Mouse (Mus musculus): Measurements from ENCODE around the gene Ifi204. TPM values are rescaled to one million over a fixed set of nuclear protein-coding genes. Genes with fewer than 3 reads are reported as not detected.
"Not testable (repeated sequence)": the region's sequence is repeated elsewhere in the genome, so short reads cannot be mapped to it uniquely, and the experiment has no call there.

Gene Ifi204
- total RNA-seq (2014; fragmentation: Nextera tagmentation) (not detected in 2 replicates), total RNA-seq (2017) (0.75 and 1.7 TPM in 2 replicates)

DNA sequence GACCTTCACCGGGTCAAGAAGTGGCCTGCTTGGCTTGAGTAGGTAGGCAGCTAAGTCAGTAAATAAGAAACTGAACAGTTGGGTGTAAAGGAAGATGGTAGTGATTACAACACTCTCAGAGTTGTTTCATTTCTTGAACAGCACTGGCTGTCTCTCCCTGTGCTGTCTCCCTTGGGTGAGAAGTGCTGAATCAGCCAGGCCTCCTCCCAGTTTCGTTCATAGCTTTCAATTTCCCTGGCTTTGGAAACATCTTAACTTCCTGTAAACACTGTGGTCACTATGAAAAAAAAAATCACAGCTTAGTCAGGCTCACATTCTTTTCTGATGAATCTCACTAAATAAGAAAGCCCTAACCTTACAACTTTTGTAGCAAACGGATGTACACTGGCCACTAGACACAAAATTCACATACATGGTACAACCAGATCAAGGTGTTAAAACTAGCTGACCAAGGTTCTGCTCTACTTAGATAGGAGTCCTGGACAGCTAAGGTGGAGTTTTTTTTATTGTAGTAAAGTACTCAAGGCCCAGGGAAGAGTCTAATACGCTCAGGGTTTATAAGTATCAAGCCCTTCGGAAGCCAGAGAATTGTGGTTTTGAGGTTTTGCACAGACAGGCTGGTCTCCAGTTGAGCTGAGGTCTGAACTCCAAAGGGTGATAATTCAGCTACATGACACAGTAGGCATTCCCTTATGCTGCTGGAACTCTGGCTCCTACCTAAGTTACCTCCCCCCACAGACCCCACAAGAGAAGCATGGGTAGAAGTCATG is at the start of gene Ifi204:
Ifi204 (minus strand) TSS at position 96 of the 770 bp plus-strand sequence.
- ATAC-seq (replicated peaks; ENCODE audit: low FRiP score, low TSS enrichment, poor library complexity, severe bottlenecking): peak; percentile 80

DNA sequence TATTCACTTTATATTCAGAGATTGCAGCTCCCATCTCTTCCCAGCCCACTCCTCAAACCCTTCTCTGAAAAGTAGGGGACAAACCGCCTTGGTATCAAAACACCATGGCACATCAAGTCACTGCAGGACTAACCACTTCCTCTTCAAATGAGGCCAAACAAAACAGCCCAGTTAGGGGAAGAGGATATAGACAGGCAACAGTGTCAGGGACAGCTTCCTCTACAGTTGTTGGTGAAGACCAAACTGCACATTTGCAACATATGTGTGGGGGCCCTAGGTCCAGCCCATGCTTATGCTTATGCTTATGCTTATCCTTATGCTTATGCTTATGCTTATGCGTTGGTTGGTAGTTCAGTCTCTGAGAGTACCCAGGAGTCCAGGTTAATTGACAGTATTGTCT is 42.6 kb upstream of the Ifi204 start:
- peak; percentile 70 for ATAC-seq (replicated peaks; ENCODE audit: low FRiP score, low TSS enrichment, poor library complexity, severe bottlenecking)

DNA sequence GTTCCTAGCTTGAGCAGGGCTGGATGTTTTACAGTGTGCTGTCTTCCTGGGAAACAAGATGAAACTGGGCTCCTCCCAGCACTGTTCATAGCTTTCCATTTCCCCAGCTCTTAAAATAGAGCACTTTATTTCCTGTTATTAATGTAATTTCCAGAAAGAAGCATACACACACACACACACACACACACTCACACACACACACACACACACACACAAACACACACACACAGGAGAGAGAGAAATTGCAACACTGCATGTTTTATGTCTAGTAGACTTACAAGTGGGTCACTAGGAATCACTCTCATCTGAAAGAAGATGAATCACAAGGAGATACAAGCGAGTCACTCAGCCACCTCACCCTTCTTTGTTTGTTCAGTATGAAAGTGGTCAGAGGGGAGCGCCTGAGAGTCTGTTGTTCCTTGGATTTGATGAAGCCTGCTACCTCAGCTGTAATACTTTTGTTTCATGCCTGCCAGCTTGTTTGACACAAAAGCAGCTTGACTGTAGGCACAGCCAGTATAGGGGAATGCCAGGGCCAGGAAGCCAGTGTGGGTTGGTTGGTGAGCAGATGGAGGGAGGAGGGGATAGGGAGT is 36.0 kb upstream of the Ifi204 start:
- peak; percentile 53 for ATAC-seq (replicated peaks; ENCODE audit: low FRiP score, low TSS enrichment, poor library complexity, severe bottlenecking)

DNA sequence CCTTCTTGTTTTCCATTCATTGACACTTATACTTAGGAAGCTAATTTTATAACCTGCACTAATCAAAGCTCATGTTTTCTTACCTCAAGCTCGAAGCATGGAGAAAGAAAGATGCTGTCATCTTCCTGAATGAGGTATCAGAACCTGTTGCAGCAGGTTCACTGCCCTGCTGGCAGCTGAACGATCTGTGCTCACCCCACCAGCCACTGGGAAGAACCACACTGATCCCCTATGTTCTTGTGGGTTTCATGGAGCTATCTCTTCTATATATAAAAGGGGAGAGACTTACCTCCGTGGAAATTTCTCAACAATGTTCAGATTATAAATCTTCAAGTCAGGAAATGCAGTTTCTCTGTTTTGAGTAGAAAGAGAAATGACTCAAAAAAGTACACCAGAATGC is 35.5 kb upstream of the Ifi204 start:
- peak; percentile 71; the same call in 1 of the 2 replicates for ATAC-seq (replicated peaks; ENCODE audit: low FRiP score, low TSS enrichment, poor library complexity, severe bottlenecking)

DNA sequence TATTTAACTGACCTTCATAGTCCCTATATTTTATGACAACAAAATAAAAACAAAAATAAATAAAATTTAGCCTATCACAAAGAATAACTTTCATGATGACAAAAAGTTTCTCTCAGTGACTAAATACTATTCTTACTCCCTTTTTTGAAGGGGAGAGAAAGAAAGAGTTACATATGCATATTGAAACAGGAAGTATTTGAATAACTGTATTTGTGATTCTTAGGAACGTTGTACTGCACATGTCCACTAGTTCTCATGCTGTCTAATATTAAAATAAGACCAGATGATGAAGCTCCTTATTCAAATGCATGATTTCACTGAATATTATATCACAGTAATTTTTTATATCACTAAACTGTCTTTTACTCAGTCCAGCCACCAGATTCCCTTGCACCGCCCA is 35.0 kb upstream of the Ifi204 start:
- not testable (repeated sequence) for ATAC-seq (replicated peaks; ENCODE audit: low FRiP score, low TSS enrichment, poor library complexity, severe bottlenecking)

DNA sequence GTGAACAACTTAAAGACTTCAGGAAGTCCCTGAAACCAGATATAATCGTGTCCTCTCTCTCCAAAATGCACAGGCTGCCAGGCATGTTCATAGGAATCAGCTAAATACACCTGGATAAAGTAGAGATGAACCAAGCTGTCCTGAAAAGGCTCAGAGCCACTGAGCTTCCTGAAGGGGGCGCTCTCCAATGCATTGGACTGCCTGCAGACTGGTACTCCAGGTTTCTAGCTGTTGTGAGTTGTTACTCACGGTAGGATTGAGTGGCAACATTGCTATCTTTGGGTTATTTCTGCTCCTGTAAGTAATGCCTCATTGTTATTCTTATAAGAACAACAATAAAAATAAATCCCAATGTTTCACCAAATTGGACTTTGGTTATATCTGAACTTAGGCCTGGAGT is 6.7 kb upstream of the Ifi204 start:
- ATAC-seq (replicated peaks; ENCODE audit: low FRiP score, low TSS enrichment, poor library complexity, severe bottlenecking): peak; percentile 59; the same call in 1 of the 2 replicates

DNA sequence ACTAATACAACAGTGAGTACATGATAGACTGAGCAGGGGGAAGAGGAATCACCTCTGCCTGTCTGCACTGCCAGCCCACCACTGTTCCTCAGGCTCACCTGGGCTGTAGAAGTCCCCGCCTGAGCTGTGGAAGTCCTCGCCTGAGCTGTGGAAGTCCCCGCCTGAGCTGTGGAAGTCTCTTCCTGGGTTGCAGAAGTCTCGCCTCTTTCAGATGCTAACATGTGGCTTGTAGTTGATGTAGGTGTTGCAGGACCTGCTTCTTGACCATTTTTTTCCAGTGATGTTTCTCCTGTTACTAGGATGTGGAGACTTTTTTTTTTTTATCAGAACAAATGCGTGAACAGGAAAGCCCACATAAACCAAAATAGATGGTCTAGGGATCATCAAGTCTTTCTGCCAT is 6.7 kb downstream of the Ifi204 start:
- not testable (repeated sequence) for ATAC-seq (replicated peaks; ENCODE audit: low FRiP score, low TSS enrichment, poor library complexity, severe bottlenecking)

DNA sequence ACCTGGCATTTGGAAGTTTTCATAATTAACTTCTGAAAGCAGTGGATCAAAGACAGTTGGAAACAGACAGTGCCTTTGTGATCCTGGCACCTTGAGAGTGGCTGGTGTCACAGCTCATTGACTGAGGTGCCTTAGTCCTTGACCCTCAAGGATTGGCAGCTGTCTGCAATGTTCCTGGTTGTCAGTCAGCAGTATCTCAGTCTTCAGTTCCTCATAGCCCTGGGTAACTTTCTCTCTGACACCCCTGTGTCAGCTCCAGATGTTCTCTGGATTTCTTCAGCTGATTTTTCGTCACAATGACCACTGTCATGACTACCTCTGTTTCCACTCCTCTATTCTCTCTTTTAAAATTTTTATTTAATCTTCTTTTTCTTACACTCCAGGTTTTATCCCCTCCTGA is 24.5 kb downstream of the Ifi204 start:
- no peak for ATAC-seq (replicated peaks; ENCODE audit: low FRiP score, low TSS enrichment, poor library complexity, severe bottlenecking)

DNA sequence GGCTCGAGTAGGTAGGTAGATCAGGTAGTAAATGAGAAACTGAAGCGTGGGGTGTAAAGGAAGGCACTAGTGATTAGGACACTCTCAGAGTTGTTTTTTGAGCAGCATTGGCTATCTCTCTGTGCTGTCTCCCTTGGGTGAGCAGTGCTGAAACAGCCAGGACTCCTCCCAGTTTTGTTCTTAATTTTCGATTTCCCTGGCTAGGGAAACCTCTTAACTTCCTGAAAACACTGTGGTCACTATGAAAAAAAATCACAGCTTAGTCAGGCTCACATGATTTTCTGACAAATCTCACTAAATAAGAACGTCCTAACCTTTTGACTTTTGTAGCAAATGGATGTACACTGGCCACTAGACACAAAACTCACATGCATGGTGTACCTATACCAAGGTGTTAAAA is 25.1 kb downstream of the Ifi204 start, which contains the start of gene Ifi207:
Ifi207 (minus strand) TSS at position 92 of the 400 bp plus-strand sequence.
- ATAC-seq (replicated peaks; ENCODE audit: low FRiP score, low TSS enrichment, poor library complexity, severe bottlenecking): no peak

DNA sequence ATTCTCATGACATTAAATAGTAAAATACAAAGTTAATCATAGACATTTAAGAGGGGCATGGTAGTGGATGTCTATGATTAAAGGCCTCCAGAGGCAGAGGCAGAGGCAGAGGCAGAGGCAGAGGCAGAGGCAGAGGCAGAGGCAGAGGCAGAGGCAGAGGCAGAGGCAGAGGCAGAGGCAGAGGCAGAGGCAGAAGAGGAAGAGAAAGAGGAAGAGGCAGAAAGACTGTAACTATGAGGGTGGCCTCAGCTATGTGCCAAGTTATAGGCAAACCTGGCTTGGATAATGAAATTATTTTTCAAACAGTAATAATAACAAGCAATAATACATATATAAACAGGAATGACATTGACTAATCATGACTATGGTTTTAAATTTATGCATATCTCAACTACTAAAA is 26.2 kb downstream of the Ifi204 start:
- no peak for ATAC-seq (replicated peaks; ENCODE audit: low FRiP score, low TSS enrichment, poor library complexity, severe bottlenecking)

DNA sequence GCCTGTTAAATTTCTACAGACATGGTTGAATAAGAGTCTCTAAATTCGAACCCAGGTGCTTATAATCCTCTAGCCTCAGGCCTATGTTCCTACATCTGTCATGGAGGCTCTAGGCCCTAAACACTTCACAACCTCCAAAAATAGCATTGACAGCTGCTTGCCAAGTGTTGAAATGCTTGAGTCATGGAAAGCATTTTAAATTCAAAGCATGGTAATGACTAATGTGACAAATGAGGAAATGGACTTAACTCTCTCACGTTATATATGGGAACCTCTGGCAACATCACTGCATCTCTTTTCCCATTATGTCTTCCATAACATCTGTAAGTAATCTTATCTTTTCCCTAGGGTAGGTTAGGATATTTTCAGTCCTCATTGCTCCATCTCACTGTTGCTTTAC is 29.8 kb downstream of the Ifi204 start:
- ATAC-seq (replicated peaks; ENCODE audit: low FRiP score, low TSS enrichment, poor library complexity, severe bottlenecking): no peak

DNA sequence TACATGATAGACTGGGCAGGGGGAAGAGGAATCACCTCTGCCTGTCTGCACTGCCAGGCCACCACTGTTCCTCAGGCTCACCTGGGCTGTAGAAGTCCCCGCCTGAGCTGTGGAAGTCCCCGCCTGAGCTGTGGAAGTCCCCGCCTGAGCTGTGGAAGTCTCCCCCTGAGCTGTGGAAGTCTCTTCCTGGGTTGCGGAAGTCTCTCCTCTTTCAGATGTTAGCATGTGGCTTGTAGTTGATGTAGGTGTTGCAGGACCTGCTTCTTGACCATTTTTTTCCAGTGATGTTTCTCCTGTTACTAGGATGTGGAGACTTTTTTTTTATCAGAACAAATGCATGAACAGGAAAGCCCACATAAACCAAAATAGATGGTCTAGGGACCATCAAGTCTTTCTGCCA is 31.7 kb downstream of the Ifi204 start:
- not testable (repeated sequence) for ATAC-seq (replicated peaks; ENCODE audit: low FRiP score, low TSS enrichment, poor library complexity, severe bottlenecking)

DNA sequence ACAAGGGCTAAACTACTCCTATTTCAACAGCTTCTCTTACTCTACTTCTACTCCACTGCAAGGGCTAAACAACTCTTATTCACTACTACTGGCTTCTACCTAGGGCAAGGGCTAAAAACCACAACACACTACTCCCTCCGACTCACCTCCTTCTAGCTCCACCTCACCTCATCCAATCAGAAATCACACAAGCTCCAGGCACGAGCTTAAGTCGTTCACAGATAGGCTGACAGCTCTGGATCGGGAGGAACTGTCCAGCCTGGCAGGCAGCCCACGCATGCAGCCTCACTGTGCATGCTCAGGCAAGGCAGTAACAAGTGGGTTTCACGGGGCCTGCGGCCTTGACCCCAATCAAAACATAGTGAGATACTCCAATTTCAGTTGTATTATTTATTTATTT is 33.5 kb downstream of the Ifi204 start:
- no peak for ATAC-seq (replicated peaks; ENCODE audit: low FRiP score, low TSS enrichment, poor library complexity, severe bottlenecking)

Other genes starting within 250 kb of the Ifi204 start
- 3.0 TPM in 1 of 2 replicates, not detected in the other for gene Ifi214, start 231.0 kb downstream of the Ifi204 start, total RNA-seq (2014; fragmentation: Nextera tagmentation)
- gene Ifi214, start 231.0 kb downstream of the Ifi204 start, total RNA-seq (2017): 1.5 TPM in 1 of 2 replicates, not detected in the other
- gene Ifi213, start 167.7 kb downstream of the Ifi204 start, total RNA-seq (2014; fragmentation: Nextera tagmentation): 4.0 and 6.9 TPM in 2 replicates
- gene Ifi213, start 167.7 kb downstream of the Ifi204 start, total RNA-seq (2017): 1.0 TPM in 1 of 2 replicates, not detected in the other
- gene Ifi209, start 136.0 kb downstream of the Ifi204 start, total RNA-seq (2014; fragmentation: Nextera tagmentation): 4.0 and 8.4 TPM in 2 replicates
- 1.3 and 3.7 TPM in 2 replicates for gene Ifi209, start 136.0 kb downstream of the Ifi204 start, total RNA-seq (2017)
- gene Ifi208, start 93.3 kb downstream of the Ifi204 start, total RNA-seq (2014; fragmentation: Nextera tagmentation): 0.49 and 0.57 TPM in 2 replicates
- 0.66 TPM in 1 of 2 replicates, not detected in the other for gene Ifi208, start 93.3 kb downstream of the Ifi204 start, total RNA-seq (2017)
- 0.17 TPM in 1 of 2 replicates, not detected in the other for gene Ifi207, start 25.2 kb downstream of the Ifi204 start, total RNA-seq (2014; fragmentation: Nextera tagmentation)
- 0.11 and 0.42 TPM in 2 replicates for gene Ifi207, start 25.2 kb downstream of the Ifi204 start, total RNA-seq (2017)
- gene Ifi211, start 146.1 kb upstream of the Ifi204 start, total RNA-seq (2014; fragmentation: Nextera tagmentation): not detected in 2 replicates
- 2.6 and 4.1 TPM in 2 replicates for gene Ifi211, start 146.1 kb upstream of the Ifi204 start, total RNA-seq (2017)
- 39.2 and 48.4 TPM in 2 replicates for gene Mndal, start 175.5 kb upstream of the Ifi204 start, total RNA-seq (2014; fragmentation: Nextera tagmentation)
- gene Mndal, start 175.5 kb upstream of the Ifi204 start, total RNA-seq (2017): 48.0 and 63.2 TPM in 2 replicates
- gene Ifi203, start 175.7 kb upstream of the Ifi204 start, total RNA-seq (2014; fragmentation: Nextera tagmentation): 21.6 and 24.5 TPM in 2 replicates
- gene Ifi203, start 175.7 kb upstream of the Ifi204 start, total RNA-seq (2017): 9.5 and 28.7 TPM in 2 replicates
- gene Ifi202b, start 215.8 kb upstream of the Ifi204 start, total RNA-seq (2014; fragmentation: Nextera tagmentation): not detected in 2 replicates
- not detected in 2 replicates for gene Ifi202b, start 215.8 kb upstream of the Ifi204 start, total RNA-seq (2017)